Mouse (Mus musculus) G1E-ER4 (cell line): ENCODE measurements around the gene Map3k12. TPM values are rescaled to one million over a fixed set of nuclear protein-coding genes. Genes with fewer than 3 reads are reported as not detected.

ENCODE experiments used
- GATA1 ChIP-seq: IDR thresholded peaks from one replicate; pipeline ENCODE4 v1.8.0; 2012; ENCODE audit warnings: low read length, inconsistent platforms
- polyA plus RNA-seq: library from polyadenylated mRNA; stranded (reverse); fragments of >175 nt; gene quantifications from 2 replicates; pipeline ENCODE4 v1.2.3, GENCODE M21; 2012

Map3k12 gene
- polyA plus RNA-seq, 1 experiment: 1.3 TPM

GRCm38 (mm10) chr15:102510590-102511284 is 6.1 kb downstream of the Map3k12 start:
- no peak for TF ChIP-seq GATA1

DNA sequence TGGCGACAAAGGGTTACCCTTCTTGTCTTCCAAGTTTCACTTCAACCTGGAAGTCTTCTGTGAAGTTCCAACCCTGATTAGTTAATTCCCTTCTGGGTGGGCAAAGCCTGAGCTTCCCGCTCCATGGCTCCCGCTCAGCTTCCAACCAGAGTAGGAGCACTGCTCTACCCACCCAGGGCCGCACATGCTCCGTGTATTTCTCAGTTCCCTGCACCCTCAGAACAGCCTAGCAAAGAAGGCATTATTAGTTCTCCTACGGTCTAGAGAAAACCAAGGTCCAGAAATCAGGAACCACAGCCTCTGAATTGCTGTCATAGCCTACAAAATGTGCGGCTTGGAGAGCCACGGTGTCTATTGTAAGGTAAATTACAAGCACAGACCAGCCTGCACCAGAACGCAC is 6.8 kb downstream of the Map3k12 start:
- TF ChIP-seq GATA1: no peak

DNA sequence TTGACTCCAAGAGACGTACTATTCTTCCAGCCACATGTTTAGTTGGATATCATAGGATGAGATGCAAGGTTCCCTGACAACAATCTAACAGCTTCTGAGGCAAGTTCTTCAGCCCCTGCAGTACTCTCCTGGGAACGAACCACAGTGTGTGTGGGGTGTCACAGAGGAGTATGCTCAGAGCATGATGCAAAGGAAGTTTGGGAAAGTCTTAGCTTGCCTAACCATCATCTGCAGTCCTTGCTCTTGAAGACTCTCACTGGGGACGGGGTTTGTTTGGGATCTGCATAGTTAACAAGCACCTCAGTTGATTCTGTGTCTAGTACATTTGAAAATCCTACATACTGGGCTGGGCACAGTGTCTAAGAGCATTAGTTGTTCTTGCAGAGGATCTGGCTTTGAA is 8.5 kb downstream of the Map3k12 start:
- TF ChIP-seq GATA1: no peak

- no peak for TF ChIP-seq GATA1
Observed at GRCm38 (mm10) chr15:102507561-102507960, 9.3 kb downstream of the Map3k12 start.

GRCm38 (mm10) chr15:102506864-102507263 is 10.0 kb downstream of the Map3k12 start:
- TF ChIP-seq GATA1: no peak

DNA sequence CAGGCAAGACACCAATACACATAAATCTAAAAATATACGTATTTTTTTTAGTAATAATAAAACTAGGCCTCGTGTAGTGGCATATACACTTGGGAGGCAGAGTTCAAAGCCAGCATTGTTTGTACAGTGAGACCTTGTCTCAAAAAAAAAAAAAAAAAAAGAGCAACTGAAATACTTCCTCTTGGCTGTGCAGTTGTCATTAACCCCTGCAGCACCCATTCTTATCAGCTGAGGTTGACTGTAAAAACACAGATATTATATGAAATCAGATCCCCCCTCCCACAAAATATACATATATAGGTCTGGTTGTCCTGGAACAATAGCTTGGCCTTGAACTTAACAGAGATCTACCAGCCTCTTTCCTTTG is 10.4 kb downstream of the Map3k12 start:
- TF ChIP-seq GATA1: no peak

DNA sequence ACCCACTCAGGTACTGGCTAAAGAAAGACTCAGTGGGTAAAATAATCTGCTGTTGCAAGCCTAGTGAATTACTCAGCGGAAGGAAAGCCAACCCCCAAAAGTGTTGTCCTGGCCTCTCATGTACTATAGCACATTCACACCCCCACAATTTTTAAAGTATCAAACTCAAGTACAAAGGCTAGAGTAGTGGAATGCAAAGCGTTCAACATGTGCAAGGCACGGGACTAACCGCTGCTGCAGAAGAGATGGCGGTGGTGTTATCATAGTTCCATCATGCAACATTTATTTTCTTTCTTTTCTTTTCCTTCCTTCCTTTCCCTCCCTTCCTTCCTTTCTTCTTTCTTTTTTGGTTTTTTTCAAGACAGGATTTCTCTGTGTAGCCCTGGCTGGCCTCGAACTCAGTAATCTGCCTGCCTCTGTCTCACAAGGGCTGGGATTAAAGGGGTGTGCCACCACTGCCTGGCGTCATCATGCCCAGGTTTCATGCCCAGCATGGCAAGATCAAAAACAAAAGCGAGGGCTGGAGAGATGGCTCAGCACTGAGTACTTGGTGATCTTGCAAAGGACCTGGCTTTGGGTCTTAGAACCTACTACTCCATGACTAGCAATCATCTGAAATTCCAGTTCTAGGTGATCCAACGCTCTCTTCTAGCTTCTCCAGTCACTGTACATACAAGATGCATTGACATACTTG is 10.9 kb downstream of the Map3k12 start:
- no peak for TF ChIP-seq GATA1

GRCm38 (mm10) chr15:102505073-102505769 is 11.6 kb downstream of the Map3k12 start:
- no peak for TF ChIP-seq GATA1

DNA sequence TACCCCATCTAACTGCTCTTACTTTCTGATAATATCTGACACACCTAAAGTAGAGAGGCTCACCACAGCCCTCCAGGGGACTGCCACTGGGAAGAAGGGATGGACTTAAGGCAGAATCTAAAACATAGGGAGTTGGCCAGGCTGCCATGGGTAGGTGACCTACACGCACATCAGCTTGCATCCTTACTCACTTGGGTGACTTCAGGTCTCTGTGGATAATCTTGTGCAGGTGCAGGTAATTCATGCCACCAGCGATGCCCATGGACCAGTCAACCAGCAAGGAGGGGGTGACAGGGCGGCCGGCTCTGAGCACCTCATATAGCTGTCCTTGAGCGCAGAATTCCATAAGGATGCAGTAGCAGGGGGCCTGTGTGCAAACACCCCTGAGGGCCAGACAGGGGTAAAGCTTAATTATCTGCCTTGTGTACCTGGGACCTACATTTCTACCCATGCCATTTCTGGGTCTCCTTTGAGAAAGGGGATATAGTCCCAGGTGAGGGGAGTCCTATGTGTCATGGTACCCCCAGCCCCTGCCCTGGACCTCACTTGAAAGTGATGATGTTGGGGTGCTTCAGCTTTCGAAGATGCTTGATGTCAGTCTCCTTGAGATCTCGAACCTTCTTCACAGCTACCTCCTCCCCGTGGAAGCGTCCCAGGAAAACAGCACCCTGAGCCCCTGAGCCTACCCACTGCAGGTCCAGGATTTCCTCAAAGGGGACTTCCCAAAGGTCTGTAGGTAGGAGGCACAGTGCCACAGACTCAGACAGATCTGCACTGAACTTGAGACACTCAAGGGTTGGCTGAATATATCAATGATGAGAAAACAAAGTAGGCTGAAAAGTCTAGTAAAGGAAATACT is 12.7 kb downstream of the Map3k12 start:
- no peak for TF ChIP-seq GATA1

- TF ChIP-seq GATA1: no peak
Observed at GRCm38 (mm10) chr15:102503447-102503846, 13.4 kb downstream of the Map3k12 start, which contains the start of gene Gm10337. Gene Gm10337 (plus strand): TSS chr15:102503722.

DNA sequence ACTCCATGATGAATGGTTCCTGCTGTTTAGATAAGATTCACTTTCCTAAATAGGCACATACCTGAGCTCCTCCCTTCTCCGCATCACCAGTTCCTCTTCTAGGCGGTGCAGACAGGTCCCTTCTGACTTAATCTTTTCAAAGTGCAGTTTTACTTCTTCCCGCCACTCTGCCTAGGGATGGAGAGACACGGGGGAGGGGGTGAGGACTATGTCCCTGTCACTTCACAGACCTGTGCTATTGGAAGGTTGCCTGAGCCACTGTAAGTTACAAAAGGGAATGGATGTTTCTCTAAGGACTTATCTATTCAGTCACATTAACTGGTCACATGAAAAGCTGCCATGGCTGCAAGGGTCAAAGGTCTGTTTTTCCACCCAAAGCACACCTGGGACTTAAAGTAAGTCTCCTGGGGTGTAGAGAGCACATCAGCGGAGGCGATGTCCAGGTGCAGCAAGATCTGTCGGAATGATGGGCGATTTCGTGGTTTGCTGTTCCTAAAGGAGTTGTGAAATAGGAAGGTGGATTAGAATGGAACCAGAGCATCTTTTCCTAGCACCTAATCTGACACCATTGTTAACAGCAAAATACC is 14.5 kb downstream of the Map3k12 start:
- TF ChIP-seq GATA1: no peak

DNA sequence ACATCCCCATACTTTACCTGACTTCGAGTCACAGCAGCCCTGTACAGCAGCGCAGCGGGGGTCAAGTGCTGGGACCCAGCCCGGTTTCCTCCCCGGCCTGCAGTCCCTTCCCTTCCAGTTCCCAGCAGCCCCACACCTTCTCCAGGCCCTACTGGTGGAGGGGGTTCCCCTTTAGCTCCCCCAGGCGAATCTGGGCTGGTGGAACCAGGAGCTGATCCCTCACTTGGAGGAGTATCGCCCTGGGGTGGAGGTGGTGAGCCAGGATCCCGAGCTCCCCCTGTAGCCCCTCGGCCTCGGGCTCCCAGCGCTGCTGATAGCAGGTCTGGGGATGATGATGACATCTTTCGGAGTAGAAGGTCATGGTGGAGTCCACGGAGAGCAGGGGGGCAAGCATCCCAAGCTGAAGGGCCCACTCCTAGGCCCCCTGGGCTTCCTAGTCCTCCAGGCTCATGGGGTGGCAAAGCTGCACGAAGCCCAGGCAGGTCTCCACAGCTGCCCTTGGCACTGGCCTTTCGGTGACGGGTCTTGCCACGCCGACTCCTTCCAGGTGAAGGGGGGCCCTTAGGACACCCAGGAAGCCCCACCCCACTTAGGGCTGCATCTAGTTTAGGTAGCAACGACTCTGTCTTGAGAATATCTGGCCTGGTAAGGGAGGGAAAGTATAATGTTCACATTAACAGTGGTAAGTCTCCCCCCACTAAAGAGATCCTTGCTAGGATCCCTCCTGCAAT is 15.6 kb downstream of the Map3k12 start:
- no peak for TF ChIP-seq GATA1

- TF ChIP-seq GATA1: no peak
Observed at GRCm38 (mm10) chr15:102500479-102500878, 16.4 kb downstream of the Map3k12 start.

- no peak for TF ChIP-seq GATA1
Observed at GRCm38 (mm10) chr15:102499851-102500250, 17.0 kb downstream of the Map3k12 start.

DNA sequence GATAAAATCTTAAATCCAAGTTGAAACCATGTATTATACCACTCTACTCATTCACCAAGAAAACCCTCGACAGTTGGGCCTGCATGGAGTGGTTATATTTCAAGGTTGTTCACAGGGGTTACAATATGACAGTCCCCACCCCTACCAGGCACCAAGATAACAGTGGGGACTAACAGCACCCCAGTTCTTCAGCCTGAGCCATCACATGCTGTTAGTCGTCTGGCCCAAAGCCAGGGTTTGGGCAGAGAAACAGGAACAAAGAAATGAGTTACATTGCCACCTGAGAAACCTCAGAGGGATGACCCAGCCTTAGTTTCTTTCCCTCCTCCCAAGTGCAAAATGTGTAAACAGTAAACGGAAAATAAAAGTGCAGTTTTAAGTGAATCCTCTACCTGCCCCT is 17.5 kb downstream of the Map3k12 start:
- TF ChIP-seq GATA1: no peak

- no peak for TF ChIP-seq GATA1
Observed at GRCm38 (mm10) chr15:102498322-102498721, 18.5 kb downstream of the Map3k12 start.
